Mouse (Mus musculus): Measurements from ENCODE around the gene Fcamr.

GRCm38 (mm10) chr1:130826448-130826847 lies 25.7 kb downstream of the Fcamr start, which contains the start of gene Pigr:
- TF ChIP-seq GATA1 (IDR thresholded peaks at IDR 0.05; ENCODE audit: borderline replicate concordance, low read length) (no peak), FLI1 (IDR thresholded peaks at IDR 0.05; ENCODE audit: low read length) (no peak)

Data from megakaryocyte, embryonic 14.5 days (primary cell).